Mouse (Mus musculus) ES-Bruce4 (cell line): ENCODE data around the gene Pcsk5. TPM values are rescaled to one million over a fixed set of nuclear protein-coding genes. Genes with fewer than 3 reads are reported as not detected.

Experiments used
- H3K27ac ChIP-seq: 2 replicates; pipeline ENCODE4 v1.5.1; 2012; ENCODE audit warnings: low read length, inconsistent platforms; ENCODE audit not compliant: insufficient read depth
- H3K27me3 ChIP-seq: 2 replicates; pipeline ENCODE4 v1.6.1; 2012; ENCODE audit warnings: mild to moderate bottlenecking, low read length, inconsistent platforms; ENCODE audit not compliant: control insufficient read depth, poor library complexity, insufficient read depth, severe bottlenecking
- H3K36me3 ChIP-seq: 2 replicates; pipeline ENCODE4 v1.6.1; 2012; ENCODE audit warnings: inconsistent platforms, mild to moderate bottlenecking, low read length, moderate library complexity; ENCODE audit not compliant: control insufficient read depth, poor library complexity, insufficient read depth, severe bottlenecking
- H3K4me1 ChIP-seq: one replicate; pipeline ENCODE4 v1.8.1; 2011; ENCODE audit warnings: low read length; ENCODE audit not compliant: control insufficient read depth, insufficient read depth
- H3K4me3 ChIP-seq: 2 replicates; pipeline ENCODE4 v1.5.1; 2011; ENCODE audit warnings: low read depth, mild to moderate bottlenecking, low read length
- H3K9ac ChIP-seq: 2 replicates; pipeline ENCODE4 v1.6.1; 2012; ENCODE audit warnings: low read depth, mild to moderate bottlenecking, inconsistent platforms; ENCODE audit not compliant: poor library complexity, severe bottlenecking
- H3K9me3 ChIP-seq: replicated peaks from 2 replicates; pipeline ENCODE4 v1.6.1; 2012; ENCODE audit warnings: mild to moderate bottlenecking, low read length, inconsistent platforms; ENCODE audit not compliant: control insufficient read depth, poor library complexity, insufficient read depth, severe bottlenecking
- CTCF ChIP-seq: IDR thresholded peaks from one replicate; pipeline ENCODE4 v1.8.1; 2011; ENCODE audit warnings: low read depth, low read length
- EP300 ChIP-seq: IDR thresholded peaks from 2 replicates; pipeline ENCODE4 v1.6.1; 2011; ENCODE audit warnings: low read depth, low read length; ENCODE audit not compliant: insufficient read depth
- POLR2A ChIP-seq: IDR thresholded peaks from one replicate; pipeline ENCODE4 v1.8.1; 2011; ENCODE audit warnings: low read length; ENCODE audit not compliant: insufficient read depth
- polyA plus RNA-seq: library from polyadenylated mRNA; stranded (reverse); fragments of >200 nt; gene quantifications from 2 replicates; pipeline ENCODE4 v1.2.4, GENCODE M21; 2011; ENCODE audit warnings: low read depth; ENCODE audit not compliant: missing spikeins, insufficient read depth, insufficient read length

Pcsk5 gene
- polyA plus RNA-seq, 1 experiment, result 0.33 TPM

DNA sequence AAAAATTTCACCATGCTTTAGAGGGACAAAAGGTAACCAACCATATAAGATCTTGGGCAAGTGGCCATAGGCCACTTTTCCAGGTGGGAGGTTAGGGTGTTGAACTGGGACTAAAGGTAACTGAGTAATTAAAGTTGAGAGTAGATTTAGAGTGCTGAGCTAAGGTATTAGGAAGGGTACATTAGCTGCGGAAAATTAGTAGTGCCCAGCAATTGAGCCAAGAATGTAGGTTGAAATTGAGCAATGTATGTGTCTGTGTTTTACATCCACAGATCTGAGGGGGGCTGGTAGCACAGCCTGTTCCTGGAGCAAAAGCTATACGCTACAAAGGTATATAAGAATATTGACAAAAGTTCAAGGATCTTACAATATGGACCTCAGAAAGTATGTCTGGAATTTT lies 282.9 kb downstream of the Pcsk5 start:
- Histone ChIP-seq H3K9ac (no peak overlapping the region), H3K9me3 (no peaks in the 10 kb centered on the region; the same call in 1 of the 2 replicates), H3K36me3 (no peaks in the 10 kb centered on the region), H3K4me3 (no peak overlapping the region), H3K27ac (no peak overlapping the region), H3K27me3 (no peaks in the 10 kb centered on the region), H3K4me1 (no peaks in the 10 kb centered on the region)
- no peak for TF ChIP-seq EP300
- no peak for TF ChIP-seq CTCF

DNA sequence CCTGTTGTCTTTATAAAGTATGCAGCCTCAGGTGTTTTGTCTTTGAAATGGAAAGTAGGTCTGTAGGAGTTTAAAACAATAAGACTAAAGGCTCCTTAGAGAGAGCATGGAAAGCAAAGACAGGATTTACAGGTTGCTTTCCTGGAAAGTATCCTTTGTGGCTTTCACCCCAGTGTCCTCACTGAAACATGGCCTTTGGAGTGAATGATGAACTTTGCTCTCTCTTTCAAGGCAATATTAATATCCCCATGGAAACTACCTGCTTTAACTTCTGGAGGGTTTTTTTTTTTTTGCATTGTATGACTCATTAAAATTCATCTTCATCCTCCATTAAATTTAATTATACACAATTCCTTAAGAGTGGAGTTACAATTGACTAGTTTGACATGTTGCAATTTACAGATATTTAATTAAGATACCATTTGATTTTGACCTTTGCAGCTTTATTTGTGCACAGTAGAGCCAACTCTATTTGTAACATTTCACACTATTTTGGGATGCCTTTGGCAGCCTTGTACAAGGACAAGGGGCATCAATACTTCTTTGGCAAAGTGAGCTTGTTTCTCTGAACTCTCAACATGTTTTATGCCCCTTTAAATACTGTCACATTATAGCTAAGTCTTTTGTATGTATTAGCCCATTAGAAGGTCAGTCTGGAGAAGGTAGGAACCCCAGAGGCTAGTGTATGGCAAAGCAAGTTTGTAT lies 283.9 kb downstream of the Pcsk5 start:
- H3K4me3 ChIP-seq, result no peak overlapping the region
- H3K27ac ChIP-seq, result no peak overlapping the region
- TF ChIP-seq CTCF (no peak), POLR2A (no peak), EP300 (no peak)
- no peaks in the 10 kb centered on the region for H3K27me3 ChIP-seq
- H3K36me3 ChIP-seq, result no peaks in the 10 kb centered on the region
- no peaks in the 10 kb centered on the region; the same call in 1 of the 2 replicates for H3K9me3 ChIP-seq
- no peaks in the 10 kb centered on the region for H3K4me1 ChIP-seq
- H3K9ac ChIP-seq, result no peak overlapping the region

DNA sequence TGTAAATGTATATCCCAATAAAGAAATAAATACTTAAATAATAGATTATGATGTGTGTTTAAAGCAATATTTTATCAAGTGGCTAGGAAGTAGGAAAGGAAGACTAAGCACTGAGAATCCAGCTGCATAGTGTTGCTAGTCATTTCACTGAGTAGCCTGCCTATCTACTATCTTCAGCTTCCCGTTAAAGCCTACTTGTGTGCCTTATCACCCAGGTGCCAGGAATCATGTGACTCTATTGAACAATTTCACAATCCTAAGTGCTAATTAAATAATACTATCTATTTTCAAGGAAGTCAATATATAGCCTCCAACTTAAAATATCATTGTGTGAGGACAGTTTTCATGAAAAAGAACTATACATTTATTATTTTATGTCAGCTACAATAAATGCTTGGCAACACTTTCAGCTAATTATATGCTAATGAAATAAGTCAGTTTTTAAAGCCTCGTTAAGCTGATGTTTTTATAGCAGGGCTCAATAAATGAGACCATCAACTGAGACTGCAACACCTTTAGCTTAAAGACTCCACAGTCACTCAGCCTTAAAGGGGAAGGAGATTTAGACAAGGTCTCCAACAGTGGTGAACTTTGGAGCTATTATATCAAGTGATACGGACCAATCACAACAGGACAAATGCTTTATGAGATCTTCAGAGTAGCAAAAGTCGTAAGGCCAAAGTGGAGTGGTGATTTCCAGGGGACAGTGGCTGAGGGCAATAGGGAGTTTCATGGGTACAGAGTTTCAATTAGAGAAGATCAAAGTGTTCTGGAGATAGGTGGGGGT lies 308.5 kb downstream of the Pcsk5 start:
- TF ChIP-seq POLR2A, result no peak
- TF ChIP-seq EP300, result no peak
- no peak for TF ChIP-seq CTCF
- Histone ChIP-seq H3K27me3 (no peaks in the 10 kb centered on the region), H3K27ac (no peak overlapping the region), H3K4me3 (no peak overlapping the region), H3K36me3 (no peaks in the 10 kb centered on the region), H3K9me3 (no peaks in the 10 kb centered on the region), H3K9ac (no peak overlapping the region), H3K4me1 (no peaks in the 10 kb centered on the region)

DNA sequence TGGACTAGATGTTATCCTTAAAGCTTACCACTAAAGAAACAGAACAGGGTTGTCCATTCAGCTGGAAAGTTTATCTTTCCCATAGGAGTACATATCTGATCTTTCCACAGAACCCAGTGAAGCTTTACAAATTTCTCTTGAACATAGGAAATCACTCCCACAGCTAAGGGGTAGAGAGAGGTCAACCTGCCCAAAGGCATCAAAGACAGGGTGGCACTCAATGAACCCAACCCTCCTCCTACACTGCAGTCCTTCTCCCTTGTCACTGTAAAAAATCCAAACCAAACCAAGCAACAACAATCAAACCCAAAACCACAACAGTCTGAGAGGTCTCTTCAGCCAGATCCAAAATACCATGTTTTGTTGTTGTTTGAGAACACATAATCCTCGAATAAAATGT lies 311.9 kb downstream of the Pcsk5 start:
- H3K36me3 ChIP-seq, result no peaks in the 10 kb centered on the region
- H3K4me3 ChIP-seq, result no peak overlapping the region
- no peaks in the 10 kb centered on the region for H3K9me3 ChIP-seq
- H3K9ac ChIP-seq, result no peak overlapping the region
- TF ChIP-seq CTCF, result no peak
- no peak for TF ChIP-seq EP300
- TF ChIP-seq POLR2A, result no peak
- H3K27me3 ChIP-seq, result no peaks in the 10 kb centered on the region
- no peaks in the 10 kb centered on the region for H3K4me1 ChIP-seq
- H3K27ac ChIP-seq, result no peak overlapping the region

DNA sequence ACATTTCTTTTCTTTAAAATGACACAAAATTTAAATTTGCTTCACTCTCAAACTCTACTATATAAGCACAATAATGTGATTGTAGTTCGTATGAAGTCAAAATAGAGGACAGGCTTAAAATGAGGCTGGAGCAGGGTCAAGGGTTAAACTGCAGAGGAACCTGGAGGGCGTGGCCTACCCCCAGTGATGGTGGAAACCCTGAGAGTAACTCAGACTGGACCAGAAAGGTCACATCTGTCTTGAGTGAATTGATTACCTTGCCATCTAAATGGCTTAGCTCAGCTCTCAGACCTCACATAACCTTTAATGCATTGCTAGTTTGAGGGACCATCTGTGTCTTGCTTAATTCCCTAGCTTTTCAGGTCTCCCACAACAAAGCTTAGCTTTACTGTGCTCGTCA lies 323.0 kb downstream of the Pcsk5 start:
- Histone ChIP-seq H3K36me3 (no peaks in the 10 kb centered on the region), H3K9me3 (no peaks in the 10 kb centered on the region), H3K4me3 (no peak overlapping the region), H3K4me1 (no peaks in the 10 kb centered on the region), H3K27ac (no peak overlapping the region), H3K27me3 (no peaks in the 10 kb centered on the region), H3K9ac (no peak overlapping the region)
- TF ChIP-seq POLR2A (no peak), CTCF (no peak), EP300 (no peak)

DNA sequence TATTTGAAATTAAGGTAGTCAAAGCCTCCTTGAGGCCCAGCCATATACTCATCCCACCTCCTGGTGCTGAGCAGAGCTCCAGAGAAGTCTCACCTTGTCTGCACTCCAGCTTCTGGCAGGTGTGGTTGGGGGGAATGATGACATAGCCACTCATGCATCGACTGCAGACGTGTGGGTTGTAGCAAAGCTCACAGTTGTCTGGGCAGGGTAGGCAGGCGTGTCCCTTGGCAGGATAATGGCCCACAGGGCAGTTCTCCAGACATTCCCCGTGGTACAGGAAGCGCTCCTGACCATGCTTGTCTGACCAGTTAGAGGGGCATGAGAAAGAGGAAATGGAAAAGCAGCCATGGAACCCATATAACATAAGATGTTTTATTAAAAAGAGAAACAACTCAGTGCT lies 326.1 kb downstream of the Pcsk5 start:
- Histone ChIP-seq H3K9me3 (no peaks in the 10 kb centered on the region), H3K27ac (no peak overlapping the region), H3K36me3 (no peaks in the 10 kb centered on the region), H3K27me3 (no peaks in the 10 kb centered on the region), H3K4me1 (no peaks in the 10 kb centered on the region), H3K9ac (no peak overlapping the region), H3K4me3 (no peak overlapping the region)
- TF ChIP-seq POLR2A, result no peak
- no peak for TF ChIP-seq EP300
